Mouse (Mus musculus) lung, embryonic 15.5 days (tissue): ENCODE measurements at regions not wholly inside any gene's neighbourhood (a gene's known extent, or its start where the extent isn't known, plus 50 kb on each side); places are given as distances from the start of the nearest gene placed in this dataset.
A peak's percentile ranks its signal among the peaks of the same experiment; 100 is the strongest.

ENCODE experiments used
- ATAC-seq: fragments of 200-750 bp; cut with Nextera tagmentation; 2 replicates; pipeline ENCODE4 v1.8.0; 2017; ENCODE audit warnings: moderate number of reproducible peaks, borderline replicate concordance; ENCODE audit not compliant: low FRiP score, low TSS enrichment; ENCODE audit errors: extremely low read depth
- H3K27ac ChIP-seq: fragments of 300-500 bp; sonication (generic); 2 replicates; pipeline ENCODE4 v1.5.1; 2015; ENCODE audit warnings: moderate library complexity, mild to moderate bottlenecking, inconsistent platforms
- H3K27me3 ChIP-seq: fragments of 300-500 bp; sonication (generic); 2 replicates; pipeline ENCODE4 v1.6.1; 2015; ENCODE audit warnings: inconsistent platforms
- H3K36me3 ChIP-seq: fragments of 300-500 bp; sonication (generic); 2 replicates; pipeline ENCODE4 v1.6.1; 2015; ENCODE audit warnings: inconsistent platforms
- H3K4me1 ChIP-seq: fragments of 300-500 bp; sonication (generic); 2 replicates; pipeline ENCODE4 v1.6.1; 2015; ENCODE audit warnings: inconsistent platforms
- H3K4me2 ChIP-seq: fragments of 300-500 bp; sonication (generic); 2 replicates; pipeline ENCODE4 v1.6.1; 2015; ENCODE audit warnings: inconsistent platforms, mild to moderate bottlenecking, moderate library complexity
- H3K4me3 ChIP-seq: fragments of 300-500 bp; sonication (generic); 2 replicates; pipeline ENCODE4 v1.5.1; 2015; ENCODE audit warnings: mild to moderate bottlenecking, inconsistent platforms
- H3K9ac ChIP-seq: fragments of 300-500 bp; sonication (generic); 2 replicates; pipeline ENCODE4 v1.6.1; 2015; ENCODE audit warnings: inconsistent platforms
- H3K9me3 ChIP-seq: fragments of 300-500 bp; sonication (generic); 2 replicates; pipeline ENCODE4 v1.6.1; 2016; ENCODE audit warnings: inconsistent platforms
- WGBS: fragments of 180-500 bp; shearing (Covaris S2); methylation state at CpG from one replicate; pipeline ENCODE4 v1.1.7; 2015; 5-methylcytosine and 5-hydroxymethylcytosine counted together

DNA sequence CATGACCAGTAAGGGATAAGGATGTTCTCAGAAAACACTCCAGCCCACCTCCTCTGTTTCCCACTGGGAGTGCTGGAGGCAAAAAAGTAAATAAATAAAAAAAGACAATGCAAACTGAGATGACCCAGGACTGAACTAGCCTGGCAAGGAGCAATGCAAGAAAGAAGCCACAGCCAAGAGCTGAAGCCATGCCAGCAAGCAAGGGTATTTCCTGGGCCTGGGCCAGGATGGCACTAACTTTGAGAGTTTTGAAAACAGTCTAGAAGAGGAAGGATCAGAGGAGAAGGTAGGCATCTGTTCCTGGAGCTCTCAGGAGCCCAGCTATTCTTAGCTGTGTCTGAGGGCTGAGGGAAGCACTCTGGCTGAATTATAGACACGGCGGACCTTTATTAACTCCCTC lies 465.7 kb upstream of the Tbx3 start:
- 44% methylated on average over 2 of the region's 2 CpGs for WGBS
- no peak for ATAC-seq
- 0 out of 2 replicates have a peak, but pooled peaks cover 3% of the 10 kb centered on the region for H3K4me1 ChIP-seq
- no peaks in the 10 kb centered on the region for H3K36me3 ChIP-seq
- no peaks in the 10 kb centered on the region for H3K27me3 ChIP-seq
- H3K9me3 ChIP-seq, result no peaks in the 10 kb centered on the region
- no peak overlapping the region for H3K4me2 ChIP-seq
- no peak overlapping the region for H3K27ac ChIP-seq
- H3K4me3 ChIP-seq, result no peak overlapping the region
- no peak overlapping the region for H3K9ac ChIP-seq

GRCm38 (mm10) chr5:119208077-119208476 lies 462.4 kb upstream of the Tbx3 start:
- Histone ChIP-seq H3K9me3 (no peaks in the 10 kb centered on the region), H3K9ac (no peak overlapping the region), H3K27ac (no peak overlapping the region), H3K4me1 (0 out of 2 replicates have a peak, but pooled peaks cover 4% of the 10 kb centered on the region), H3K36me3 (no peaks in the 10 kb centered on the region), H3K4me2 (no peak overlapping the region), H3K27me3 (no peaks in the 10 kb centered on the region), H3K4me3 (no peak overlapping the region)
- ATAC-seq, result no peak
- WGBS, result 58% methylated on average over 13 of the region's 13 CpGs

DNA sequence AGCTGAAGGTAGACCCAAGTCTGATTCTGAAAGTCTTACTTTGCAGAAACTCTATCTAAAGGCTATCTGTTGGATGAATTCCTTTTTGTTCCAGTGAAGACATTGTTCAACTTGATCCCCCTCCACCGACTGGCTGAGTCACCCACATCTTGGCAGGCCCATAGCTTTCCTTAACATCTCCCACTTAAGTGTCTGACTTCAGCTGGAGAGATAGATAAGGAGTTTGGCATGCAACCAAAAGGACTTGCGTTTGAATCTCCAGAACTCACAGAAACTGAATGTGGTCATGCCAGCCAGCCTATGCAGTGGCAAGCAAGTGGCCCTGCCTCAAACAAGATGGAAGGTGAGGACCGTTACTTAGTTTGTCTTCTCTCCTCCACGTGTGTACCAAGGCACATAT lies 457.3 kb upstream of the Tbx3 start:
- no peak overlapping the region for H3K4me3 ChIP-seq
- H3K27ac ChIP-seq, result no peak overlapping the region
- H3K4me1 ChIP-seq, result 0 out of 2 replicates have a peak, but pooled peaks cover 11% of the 10 kb centered on the region
- H3K9ac ChIP-seq, result no peak overlapping the region
- ATAC-seq, result no peak
- H3K9me3 ChIP-seq, result peaks cover 4% of the 10 kb centered on the region; the same call in 1 of the 2 replicates
- H3K4me2 ChIP-seq, result no peak overlapping the region
- no peaks in the 10 kb centered on the region for H3K27me3 ChIP-seq
- no peaks in the 10 kb centered on the region for H3K36me3 ChIP-seq
- 21% methylated on average over 4 of the region's 4 CpGs for WGBS

DNA sequence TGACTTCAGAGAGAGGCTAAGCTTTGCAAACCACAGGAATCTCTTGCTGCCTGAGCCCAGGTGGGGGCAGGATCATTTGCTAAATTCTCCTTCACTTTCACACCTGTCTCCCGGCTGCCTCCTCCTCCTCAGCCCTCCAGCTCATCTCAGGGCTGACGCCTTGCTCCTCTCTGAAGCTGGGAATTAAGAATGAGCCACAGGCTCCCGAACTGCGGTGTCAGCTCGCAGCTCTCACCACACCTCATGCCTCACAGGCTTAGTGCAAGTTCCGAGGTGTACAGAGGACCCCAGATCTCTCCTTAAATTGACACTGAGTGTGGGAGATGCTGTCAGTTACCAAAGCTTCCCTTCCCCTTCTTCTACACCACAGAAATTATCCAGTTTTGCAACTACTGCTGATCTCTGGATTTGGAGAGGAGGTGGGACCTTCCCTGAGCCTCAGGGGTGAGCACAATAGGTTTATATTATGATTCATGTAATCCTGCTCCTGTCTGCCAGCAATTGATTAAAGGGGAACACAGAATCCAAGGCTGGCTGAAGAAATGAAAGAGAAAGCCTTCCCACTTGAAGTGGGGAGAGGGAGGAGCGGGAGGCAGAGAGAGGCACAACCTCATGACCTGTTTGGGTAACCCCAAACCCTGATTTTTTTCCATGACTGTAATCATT lies 456.6 kb upstream of the Tbx3 start:
- WGBS, result 30% methylated on average over 7 of the region's 7 CpGs

GRCm38 (mm10) chr5:119214937-119215336 lies 455.5 kb upstream of the Tbx3 start:
- 87% methylated on average over 9 of the region's 9 CpGs for WGBS
- Histone ChIP-seq H3K27me3 (no peaks in the 10 kb centered on the region), H3K9ac (no peak overlapping the region), H3K9me3 (peaks cover 4% of the 10 kb centered on the region; the same call in 1 of the 2 replicates), H3K4me3 (no peak overlapping the region), H3K4me2 (no peak overlapping the region), H3K4me1 (peaks cover 14% of the 10 kb centered on the region; the same call in 1 of the 2 replicates), H3K27ac (no peak overlapping the region), H3K36me3 (no peaks in the 10 kb centered on the region)
- no peak for ATAC-seq

More for the DNA sequence above, 456.6 kb upstream of the Tbx3 start:
- H3K27ac ChIP-seq, result no peak overlapping the region
- H3K36me3 ChIP-seq, result no peaks in the 10 kb centered on the region
- ATAC-seq, result no peak
- no peak overlapping the region for H3K9ac ChIP-seq
- H3K4me1 ChIP-seq, result peaks cover 14% of the 10 kb centered on the region; the same call in 1 of the 2 replicates
- H3K4me2 ChIP-seq, result no peak overlapping the region
- peaks cover 4% of the 10 kb centered on the region; the same call in 1 of the 2 replicates for H3K9me3 ChIP-seq
- H3K4me3 ChIP-seq, result no peak overlapping the region
- no peaks in the 10 kb centered on the region for H3K27me3 ChIP-seq

DNA sequence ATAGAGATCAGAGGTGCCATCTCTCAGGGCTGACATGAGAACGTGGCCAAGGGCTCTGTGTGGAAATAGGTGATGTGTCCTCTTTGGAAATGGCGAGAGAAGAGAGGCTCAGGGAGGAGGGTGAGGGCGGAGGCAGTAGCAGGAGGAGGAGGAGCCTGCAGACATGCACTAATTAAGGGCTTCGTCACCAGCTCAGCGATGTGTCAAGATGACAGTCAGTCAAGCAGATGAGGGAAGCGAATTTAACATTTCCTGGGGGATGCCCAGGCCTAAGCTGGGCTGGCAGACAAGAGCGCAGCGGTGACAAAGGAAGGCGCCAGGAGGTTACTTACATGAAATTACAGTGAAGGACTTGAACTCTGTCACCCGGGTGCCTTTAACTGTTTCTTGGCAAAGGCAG lies 455.1 kb upstream of the Tbx3 start:
- Histone ChIP-seq H3K4me1 (peaks cover 14% of the 10 kb centered on the region; the same call in 1 of the 2 replicates), H3K4me2 (no peak overlapping the region), H3K27ac (no peak overlapping the region), H3K4me3 (no peak overlapping the region), H3K9me3 (peaks cover 4% of the 10 kb centered on the region; the same call in 1 of the 2 replicates), H3K9ac (no peak overlapping the region), H3K36me3 (no peaks in the 10 kb centered on the region), H3K27me3 (no peaks in the 10 kb centered on the region)
- no peak for ATAC-seq
- 75% methylated on average over 10 of the region's 10 CpGs for WGBS

GRCm38 (mm10) chr5:119216146-119216545 lies 454.3 kb upstream of the Tbx3 start:
- H3K4me1 ChIP-seq, result peaks cover 14% of the 10 kb centered on the region; the same call in 1 of the 2 replicates
- H3K36me3 ChIP-seq, result no peaks in the 10 kb centered on the region
- H3K4me3 ChIP-seq, result no peak overlapping the region
- peaks cover 4% of the 10 kb centered on the region; the same call in 1 of the 2 replicates for H3K9me3 ChIP-seq
- no peak overlapping the region for H3K9ac ChIP-seq
- H3K4me2 ChIP-seq, result no peak overlapping the region
- no peak overlapping the region for H3K27ac ChIP-seq
- 76% methylated on average over 3 of the region's 3 CpGs for WGBS
- no peaks in the 10 kb centered on the region; the same call in 1 of the 2 replicates for H3K27me3 ChIP-seq
- no peak for ATAC-seq

DNA sequence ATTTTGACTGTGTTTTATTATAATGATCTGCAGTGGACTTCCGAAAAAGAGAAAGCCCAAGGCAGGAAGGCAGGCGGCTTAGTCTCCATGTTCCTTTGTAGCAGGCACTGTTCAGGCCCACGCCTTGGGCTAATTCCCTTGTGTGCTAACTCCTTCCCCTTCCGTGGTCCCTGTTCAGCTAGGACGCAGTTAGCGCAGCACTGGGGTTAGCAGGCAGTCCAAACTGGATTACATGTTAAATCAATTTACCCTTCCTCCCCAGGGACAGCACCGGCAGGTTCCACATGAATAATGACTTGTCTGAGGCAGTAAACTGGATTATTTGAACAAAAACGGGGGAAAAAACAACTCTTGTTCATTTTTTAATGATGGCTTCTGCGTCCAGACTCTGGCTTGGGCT lies 453.4 kb upstream of the Tbx3 start:
- Histone ChIP-seq H3K4me3 (no peak overlapping the region), H3K9me3 (peaks cover 4% of the 10 kb centered on the region; the same call in 1 of the 2 replicates), H3K27ac (no peak overlapping the region), H3K9ac (no peak overlapping the region), H3K4me2 (no peak overlapping the region), H3K36me3 (no peaks in the 10 kb centered on the region), H3K27me3 (peaks cover 4% of the 10 kb centered on the region; the same call in 1 of the 2 replicates), H3K4me1 (peaks cover 14% of the 10 kb centered on the region; the same call in 1 of the 2 replicates)
- 63% methylated on average over 9 of the region's 9 CpGs for WGBS
- ATAC-seq, result no peak

- Histone ChIP-seq H3K4me1 (no peaks in the 10 kb centered on the region), H3K27me3 (no peaks in the 10 kb centered on the region), H3K9me3 (no peaks in the 10 kb centered on the region), H3K9ac (no peak overlapping the region), H3K4me3 (no peak overlapping the region), H3K27ac (no peak overlapping the region), H3K4me2 (no peak overlapping the region), H3K36me3 (no peaks in the 10 kb centered on the region)
- 78% methylated on average over 5 of the region's 5 CpGs for WGBS
- ATAC-seq, result no peak
These were observed 441.8 kb upstream of the Tbx3 start for GRCm38 (mm10) chr5:119228691-119229090.

DNA sequence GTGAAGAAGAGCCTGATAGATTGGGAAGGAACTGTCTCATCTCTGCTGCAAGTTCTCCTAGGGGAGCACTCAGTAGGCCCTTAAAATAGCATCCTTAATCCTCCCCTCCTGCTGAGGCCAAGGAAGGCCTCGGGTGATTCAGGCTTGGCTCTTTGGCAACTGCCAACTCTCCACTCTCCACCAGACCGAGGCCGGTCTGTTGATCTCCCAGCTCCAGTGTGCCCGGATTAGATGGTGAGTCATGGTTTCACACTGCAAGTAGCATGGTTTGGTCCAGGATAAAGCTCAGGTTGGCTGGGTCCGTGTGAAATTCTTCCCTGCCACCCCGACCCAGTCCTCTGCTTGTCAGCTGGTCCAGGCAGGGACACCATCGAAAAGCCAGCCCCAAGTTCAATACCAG lies 437.5 kb upstream of the Tbx3 start:
- Histone ChIP-seq H3K27ac (no peak overlapping the region), H3K4me2 (no peak overlapping the region), H3K4me3 (no peak overlapping the region), H3K9ac (no peak overlapping the region), H3K36me3 (no peaks in the 10 kb centered on the region), H3K27me3 (no peaks in the 10 kb centered on the region), H3K9me3 (no peaks in the 10 kb centered on the region), H3K4me1 (no peaks in the 10 kb centered on the region)
- no peak for ATAC-seq
- 80% methylated on average over 7 of the region's 7 CpGs for WGBS

GRCm38 (mm10) chr5:119235884-119236283 lies 434.6 kb upstream of the Tbx3 start:
- Histone ChIP-seq H3K27me3 (no peaks in the 10 kb centered on the region), H3K4me1 (no peaks in the 10 kb centered on the region), H3K27ac (no peak overlapping the region), H3K9ac (no peak overlapping the region), H3K4me3 (no peak overlapping the region), H3K36me3 (no peaks in the 10 kb centered on the region), H3K4me2 (no peak overlapping the region), H3K9me3 (no peaks in the 10 kb centered on the region)
- WGBS, result 75% methylated on average over 10 of the region's 10 CpGs
- no peak for ATAC-seq

DNA sequence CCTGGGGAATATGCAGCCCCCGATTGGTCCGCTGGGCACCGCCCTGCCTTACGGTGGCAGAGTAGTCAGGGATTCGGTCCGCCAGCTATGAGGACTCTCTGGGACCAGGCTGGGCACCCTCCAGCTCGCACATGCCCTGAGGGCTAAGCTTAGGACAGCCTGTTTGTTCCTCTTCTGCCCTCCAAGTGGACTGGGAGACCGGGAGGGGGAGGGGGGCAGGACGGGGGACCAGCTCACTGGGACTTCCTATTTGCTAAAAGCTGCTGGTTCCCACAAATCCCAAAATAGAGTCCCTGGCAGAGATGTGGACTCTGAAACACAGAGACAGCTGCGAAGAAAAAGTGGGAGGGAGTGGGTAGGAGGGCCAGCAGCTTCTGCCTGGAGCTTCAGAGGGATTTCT lies 423.6 kb upstream of the Tbx3 start:
- Histone ChIP-seq H3K9ac (no peak overlapping the region), H3K9me3 (no peaks in the 10 kb centered on the region), H3K4me2 (no peak overlapping the region), H3K27ac (peak overlapping the region; percentile 18; the same call in 1 of the 2 replicates), H3K27me3 (no peaks in the 10 kb centered on the region), H3K36me3 (no peaks in the 10 kb centered on the region), H3K4me3 (no peak overlapping the region), H3K4me1 (peaks cover 4% of the 10 kb centered on the region; the same call in 1 of the 2 replicates)
- WGBS, result 60% methylated on average over 10 of the region's 10 CpGs
- no peak for ATAC-seq
